Mouse (Mus musculus): Measurements from ENCODE around the gene Trim69. TPM values are rescaled to one million over a fixed set of nuclear protein-coding genes. Genes with fewer than 3 reads are reported as not detected.
"Not testable (repeated sequence)": the region's sequence is repeated elsewhere in the genome, so short reads cannot be mapped to it uniquely, and the experiment has no call there.

Gene Trim69
- polyA plus RNA-seq, 1 experiment, result 0.12 TPM

GRCm38 (mm10) chr2:122210534-122211228, 50.2 kb downstream of the Trim69 start:
- no peaks in the 10 kb centered on the region for H3K4me1 ChIP-seq (replicated peaks; ENCODE audit: control insufficient read depth, insufficient read depth, low read length)
- 100% methylated on average over 3 of the region's 3 CpGs for WGBS
- DNase-seq, result no peak
- TF ChIP-seq POLR2A (IDR thresholded peaks at IDR 0.05; ENCODE audit: control insufficient read depth, extremely low read depth, insufficient read depth, low read length, poor library complexity), result no peak
- no peak for TF ChIP-seq CTCF (IDR thresholded peaks at IDR 0.05; ENCODE audit: borderline replicate concordance, control insufficient read depth, extremely low read depth, insufficient read depth, low read length, poor library complexity)
- H3K27ac ChIP-seq (ENCODE audit: control insufficient read depth, insufficient read depth, low read length), result no peak overlapping the region
- H3K4me3 ChIP-seq (ENCODE audit: control insufficient read depth, insufficient read depth, low read length), result no peak overlapping the region
- H3K36me3 ChIP-seq (ENCODE audit: control insufficient read depth, insufficient read depth, low read length), result no peaks in the 10 kb centered on the region
- no peaks in the 10 kb centered on the region for H3K27me3 ChIP-seq (ENCODE audit: control insufficient read depth, insufficient read depth, low read length)

GRCm38 (mm10) chr2:122217075-122217474, 56.6 kb downstream of the Trim69 start:
- not testable (repeated sequence) for H3K4me1 ChIP-seq (replicated peaks; ENCODE audit: control insufficient read depth, insufficient read depth, low read length); H3K36me3 ChIP-seq (ENCODE audit: control insufficient read depth, insufficient read depth, low read length); H3K27ac ChIP-seq (ENCODE audit: control insufficient read depth, insufficient read depth, low read length); H3K4me3 ChIP-seq (ENCODE audit: control insufficient read depth, insufficient read depth, low read length); H3K27me3 ChIP-seq (ENCODE audit: control insufficient read depth, insufficient read depth, low read length); DNase-seq
- over 99% methylated on average over 4 of the region's 4 CpGs for WGBS

DNA sequence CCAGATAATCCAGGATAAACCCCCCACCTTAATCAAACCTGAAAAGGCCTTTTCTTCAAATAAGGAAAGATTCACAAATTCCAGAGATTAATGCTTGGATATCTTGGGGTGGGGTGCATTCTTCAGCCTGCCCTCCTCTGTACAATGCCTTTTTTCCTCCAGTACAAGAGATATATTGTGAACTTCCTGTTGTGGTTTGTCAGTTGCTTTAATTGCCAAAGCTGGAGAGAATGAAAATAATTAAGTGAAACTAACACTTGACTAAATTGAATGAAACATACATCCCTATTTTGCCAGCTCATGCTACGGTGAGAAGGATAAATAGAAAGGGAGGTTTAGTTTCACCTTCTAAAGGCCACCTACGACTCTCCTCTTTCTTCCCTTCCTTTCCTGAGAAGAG, 57.7 kb downstream of the Trim69 start:
- no peak for DNase-seq
- H3K27me3 ChIP-seq (ENCODE audit: control insufficient read depth, insufficient read depth, low read length), result no peaks in the 10 kb centered on the region
- no peaks in the 10 kb centered on the region for H3K4me1 ChIP-seq (replicated peaks; ENCODE audit: control insufficient read depth, insufficient read depth, low read length)
- no peak overlapping the region for H3K4me3 ChIP-seq (ENCODE audit: control insufficient read depth, insufficient read depth, low read length)
- no peak for TF ChIP-seq POLR2A (IDR thresholded peaks at IDR 0.05; ENCODE audit: control insufficient read depth, extremely low read depth, insufficient read depth, low read length, poor library complexity)
- TF ChIP-seq CTCF (IDR thresholded peaks at IDR 0.05; ENCODE audit: borderline replicate concordance, control insufficient read depth, extremely low read depth, insufficient read depth, low read length, poor library complexity), result no peak
- no peak overlapping the region for H3K27ac ChIP-seq (ENCODE audit: control insufficient read depth, insufficient read depth, low read length)
- no peaks in the 10 kb centered on the region for H3K36me3 ChIP-seq (ENCODE audit: control insufficient read depth, insufficient read depth, low read length)
- 7% methylated on average over 2 of the region's 2 CpGs for WGBS

DNA sequence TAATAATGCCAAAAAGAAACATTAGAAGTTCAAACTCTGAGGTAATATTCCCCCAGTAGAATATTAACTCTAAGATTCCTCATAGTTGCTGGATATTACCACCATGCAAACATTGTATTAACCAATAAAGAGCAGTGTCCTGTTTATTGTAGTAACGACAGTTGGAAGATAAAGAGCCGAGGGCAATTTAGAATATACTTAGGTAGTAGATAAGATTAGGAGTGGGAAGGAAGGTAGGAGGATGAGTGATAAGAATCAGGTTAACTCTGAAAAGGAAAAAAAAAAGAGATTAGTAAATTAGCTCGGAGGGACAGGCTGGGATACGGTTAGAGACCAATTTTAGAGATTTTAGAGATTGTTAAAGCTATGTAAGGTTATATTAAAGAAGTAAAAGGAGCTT, 60.9 kb downstream of the Trim69 start:
- WGBS, result 86% methylated on average over 4 of the region's 4 CpGs
- TF ChIP-seq POLR2A (IDR thresholded peaks at IDR 0.05; ENCODE audit: control insufficient read depth, extremely low read depth, insufficient read depth, low read length, poor library complexity), result no peak
- no peak for TF ChIP-seq CTCF (IDR thresholded peaks at IDR 0.05; ENCODE audit: borderline replicate concordance, control insufficient read depth, extremely low read depth, insufficient read depth, low read length, poor library complexity)
- H3K27ac ChIP-seq (ENCODE audit: control insufficient read depth, insufficient read depth, low read length), result no peak overlapping the region
- no peaks in the 10 kb centered on the region for H3K4me1 ChIP-seq (replicated peaks; ENCODE audit: control insufficient read depth, insufficient read depth, low read length)
- no peak overlapping the region for H3K4me3 ChIP-seq (ENCODE audit: control insufficient read depth, insufficient read depth, low read length)
- no peak for DNase-seq
- no peaks in the 10 kb centered on the region for H3K27me3 ChIP-seq (ENCODE audit: control insufficient read depth, insufficient read depth, low read length)
- no peaks in the 10 kb centered on the region for H3K36me3 ChIP-seq (ENCODE audit: control insufficient read depth, insufficient read depth, low read length)

DNA sequence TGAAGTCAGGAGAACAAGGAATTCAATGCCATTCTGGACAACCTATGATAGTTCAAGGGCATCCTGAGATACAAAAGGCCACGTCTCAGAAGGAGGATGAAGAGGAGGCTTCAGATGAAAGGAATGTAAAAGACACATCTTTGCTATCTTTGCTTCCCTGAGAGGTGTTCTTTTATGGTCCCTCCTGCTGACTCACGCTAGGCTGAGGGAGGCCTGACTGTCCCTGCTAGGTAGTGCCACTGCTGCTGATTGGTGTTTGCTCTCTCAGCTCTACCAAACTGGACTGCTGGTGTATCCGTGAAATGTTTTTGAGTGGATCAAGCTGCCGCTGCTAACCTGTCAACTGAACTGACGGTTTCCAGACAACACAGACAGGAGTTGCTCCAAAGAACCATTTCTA, 61.3 kb downstream of the Trim69 start:
- Histone ChIP-seq H3K27ac (ENCODE audit: control insufficient read depth, insufficient read depth, low read length) (no peak overlapping the region), H3K4me1 (replicated peaks; ENCODE audit: control insufficient read depth, insufficient read depth, low read length) (no peaks in the 10 kb centered on the region), H3K4me3 (ENCODE audit: control insufficient read depth, insufficient read depth, low read length) (no peak overlapping the region), H3K27me3 (ENCODE audit: control insufficient read depth, insufficient read depth, low read length) (no peaks in the 10 kb centered on the region), H3K36me3 (ENCODE audit: control insufficient read depth, insufficient read depth, low read length) (no peaks in the 10 kb centered on the region)
- DNase-seq, result no peak
- 84% methylated on average over 5 of the region's 5 CpGs for WGBS
- TF ChIP-seq POLR2A (IDR thresholded peaks at IDR 0.05; ENCODE audit: control insufficient read depth, extremely low read depth, insufficient read depth, low read length, poor library complexity), result no peak
- no peak for TF ChIP-seq CTCF (IDR thresholded peaks at IDR 0.05; ENCODE audit: borderline replicate concordance, control insufficient read depth, extremely low read depth, insufficient read depth, low read length, poor library complexity)

DNA sequence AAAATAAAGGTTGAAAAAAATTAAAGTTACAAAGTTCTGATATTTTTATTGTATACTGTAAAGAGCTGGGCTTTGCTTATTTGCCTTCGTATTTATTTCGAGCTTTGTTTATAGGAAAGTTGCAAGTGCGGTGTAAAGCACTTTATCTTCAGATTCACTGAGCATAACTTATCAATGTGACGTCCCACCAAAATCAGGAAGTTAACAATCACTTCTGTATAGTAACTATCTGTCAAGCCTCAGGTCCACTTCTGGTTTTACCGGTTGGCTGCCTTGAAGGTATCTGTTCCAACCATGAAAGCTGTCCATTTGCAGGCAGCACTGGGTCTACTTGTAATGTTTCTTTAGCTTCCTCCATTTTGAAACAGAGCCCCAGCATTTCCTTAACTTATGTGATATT, 61.8 kb downstream of the Trim69 start:
- DNase-seq, result no peak
- H3K27me3 ChIP-seq (ENCODE audit: control insufficient read depth, insufficient read depth, low read length), result no peaks in the 10 kb centered on the region
- 88% methylated on average over 5 of the region's 5 CpGs for WGBS
- H3K4me1 ChIP-seq (replicated peaks; ENCODE audit: control insufficient read depth, insufficient read depth, low read length), result no peaks in the 10 kb centered on the region
- no peak overlapping the region for H3K4me3 ChIP-seq (ENCODE audit: control insufficient read depth, insufficient read depth, low read length)
- no peak overlapping the region for H3K27ac ChIP-seq (ENCODE audit: control insufficient read depth, insufficient read depth, low read length)
- TF ChIP-seq POLR2A (IDR thresholded peaks at IDR 0.05; ENCODE audit: control insufficient read depth, extremely low read depth, insufficient read depth, low read length, poor library complexity) (no peak), CTCF (IDR thresholded peaks at IDR 0.05; ENCODE audit: borderline replicate concordance, control insufficient read depth, extremely low read depth, insufficient read depth, low read length, poor library complexity) (no peak)
- no peaks in the 10 kb centered on the region for H3K36me3 ChIP-seq (ENCODE audit: control insufficient read depth, insufficient read depth, low read length)

GRCm38 (mm10) chr2:122223654-122224053, 63.2 kb downstream of the Trim69 start:
- no peak for TF ChIP-seq POLR2A (IDR thresholded peaks at IDR 0.05; ENCODE audit: control insufficient read depth, extremely low read depth, insufficient read depth, low read length, poor library complexity)
- no peak for TF ChIP-seq CTCF (IDR thresholded peaks at IDR 0.05; ENCODE audit: borderline replicate concordance, control insufficient read depth, extremely low read depth, insufficient read depth, low read length, poor library complexity)
- no peaks in the 10 kb centered on the region for H3K4me1 ChIP-seq (replicated peaks; ENCODE audit: control insufficient read depth, insufficient read depth, low read length)
- no peak for DNase-seq

More at GRCm38 (mm10) chr2:122223654-122224053, 63.2 kb downstream of the Trim69 start:
- Histone ChIP-seq H3K4me3 (ENCODE audit: control insufficient read depth, insufficient read depth, low read length) (no peak overlapping the region), H3K36me3 (ENCODE audit: control insufficient read depth, insufficient read depth, low read length) (no peaks in the 10 kb centered on the region), H3K27ac (ENCODE audit: control insufficient read depth, insufficient read depth, low read length) (no peak overlapping the region), H3K27me3 (ENCODE audit: control insufficient read depth, insufficient read depth, low read length) (no peaks in the 10 kb centered on the region)

Other genes with a start within 250 kb of the Trim69 start
- gene Ctdspl2, start 204.7 kb upstream of the Trim69 start, polyA plus RNA-seq (2012; rRNA removed), result 14.7 and 14.8 TPM in 2 replicates
- gene Mageb3, start 204.6 kb upstream of the Trim69 start, polyA plus RNA-seq (2012; rRNA removed), result 0.05 TPM in 1 of 2 replicates, not detected in the other
- gene Eif3j1, start 132.2 kb upstream of the Trim69 start, polyA plus RNA-seq (2012; rRNA removed), result 5.3 and 9.3 TPM in 2 replicates
- gene Spg11, start 42.3 kb upstream of the Trim69 start, polyA plus RNA-seq (2012; rRNA removed), result 14.0 and 14.9 TPM in 2 replicates
- 1,110 and 1,280 TPM in 2 replicates for gene B2m, start 13.0 kb upstream of the Trim69 start, polyA plus RNA-seq (2012; rRNA removed)
- 0.61 and 0.92 TPM in 2 replicates for gene Patl2, start 25.5 kb downstream of the Trim69 start, polyA plus RNA-seq (2012; rRNA removed)
- not detected in 2 replicates for gene Terb2, start 25.6 kb downstream of the Trim69 start, polyA plus RNA-seq (2012; rRNA removed)
- gene Sord, start 74.0 kb downstream of the Trim69 start, polyA plus RNA-seq (2012; rRNA removed), result 16.7 and 19.0 TPM in 2 replicates
- gene Duox2, start 137.7 kb downstream of the Trim69 start, polyA plus RNA-seq (2012; rRNA removed), result 0.19 and 0.48 TPM in 2 replicates
- 0.27 and 0.71 TPM in 2 replicates for gene Duoxa2, start 138.2 kb downstream of the Trim69 start, polyA plus RNA-seq (2012; rRNA removed)
- gene Duoxa1, start 153.0 kb downstream of the Trim69 start, polyA plus RNA-seq (2012; rRNA removed), result 3.5 and 5.3 TPM in 2 replicates
- 0.26 and 0.42 TPM in 2 replicates for gene Duox1, start 155.0 kb downstream of the Trim69 start, polyA plus RNA-seq (2012; rRNA removed)
- 36.3 and 41.9 TPM in 2 replicates for gene Shf, start 208.5 kb downstream of the Trim69 start, polyA plus RNA-seq (2012; rRNA removed)

All from thymus, adult 2 months (tissue).